Mouse (Mus musculus): ENCODE measurements around the gene Ly6g6f. TPM values are rescaled to one million over a fixed set of nuclear protein-coding genes. Genes with fewer than 3 reads are reported as not detected.
A peak's percentile ranks its signal among the peaks of the same experiment; 100 is the strongest.

The Ly6g6f gene
- total and polyA plus RNA-seq, 3 experiments: 0.88 to 3.0 TPM; not detected in 1

DNA sequence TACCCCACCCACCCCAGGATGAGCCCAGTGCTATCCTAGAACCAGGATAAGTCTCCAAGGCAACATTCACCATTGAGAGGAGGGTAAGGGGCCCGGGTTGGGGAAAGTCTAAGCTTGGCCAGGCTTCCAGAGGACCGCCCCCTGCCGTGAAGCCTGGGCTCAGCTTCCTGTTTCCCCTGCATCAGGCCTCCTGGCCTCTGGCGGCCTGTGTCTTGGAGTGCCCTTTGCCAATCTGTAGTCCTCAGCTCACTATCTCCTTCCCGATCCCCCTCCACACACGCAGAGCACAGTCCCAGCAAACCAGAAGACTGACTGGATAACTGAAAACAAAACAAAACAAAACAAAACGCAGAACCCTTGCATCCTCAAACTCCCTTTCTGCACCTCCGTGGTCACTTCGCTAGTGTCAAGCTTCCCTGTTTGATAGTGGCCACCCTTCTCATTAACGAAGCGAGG, 35.8 kb downstream of the Ly6g6f start, which contains the start of gene Clic1:
Clic1 (plus strand) TSS at position 406 of the 456 bp plus-strand sequence.
- peaks cover 40% of the 10 kb centered on the region for H3K79me2 ChIP-seq (ENCODE audit: control insufficient read depth, insufficient read depth, low read length, poor library complexity)
- peak within 1 kb of the TSS; percentile 98 for H3K27ac ChIP-seq (ENCODE audit: control insufficient read depth, low read depth, low read length)
- H3K4me3 ChIP-seq (ENCODE audit: control insufficient read depth in 1 of 2, insufficient read depth in 1 of 2, low read depth in 2 of 2, low read length in 2 of 2): peak within 1 kb of the TSS; percentile 76 to 87
- H3K4me1 ChIP-seq (ENCODE audit: control insufficient read depth in 1 of 2, insufficient read depth in 2 of 2, low read length in 2 of 2): peaks cover 4 to 39% of the 10 kb centered on the region in 2 experiments
- no peaks in the 10 kb centered on the region for H3K27me3 ChIP-seq (ENCODE audit: control insufficient read depth in 1 of 2, insufficient read depth in 2 of 2, low read length in 2 of 2)
- H3K9ac ChIP-seq (ENCODE audit: control insufficient read depth, low read depth, low read length, poor library complexity, severe bottlenecking): peak within 1 kb of the TSS; percentile 90
- no peak for TF ChIP-seq RCOR1 (IDR thresholded peaks at IDR 0.05; ENCODE audit: low read depth, low read length)
- peak; percentile 25; the same call in 1 of the 2 replicates for TF ChIP-seq ZMIZ1 (IDR thresholded peaks at IDR 0.05; ENCODE audit: low read depth, low read length)
- peak; percentile 44; the same call in 1 of the 2 replicates for TF ChIP-seq GATA1 (IDR thresholded peaks at IDR 0.05; ENCODE audit: low read depth, low read length)
- peak; percentile 56; the same call in 1 of the 2 replicates for TF ChIP-seq ELF1 (IDR thresholded peaks at IDR 0.05; ENCODE audit: low read depth, low read length)
- TF ChIP-seq UBTF (IDR thresholded peaks at IDR 0.05; ENCODE audit: borderline replicate concordance, insufficient read depth, low read depth, low read length): no peak
- peak in 1 of 2 experiments; percentile 48; a peak in 2 of 4 replicates for TF ChIP-seq EP300 (IDR thresholded peaks at IDR 0.05; ENCODE audit: low read depth in 1 of 2, low read length in 2 of 2)
- TF ChIP-seq CTCF (IDR thresholded peaks at IDR 0.05 in 2 of 3, conservative IDR thresholded peaks at IDR 0.05 in 1 of 3; ENCODE audit: control insufficient read depth in 1 of 3, insufficient read depth in 1 of 3, low read depth in 2 of 3, low read length in 3 of 3, poor library complexity in 1 of 3, severe bottlenecking in 1 of 3): 0 out of 6 replicates have a peak, but pooled peaks of 1 of the 3 experiments have one; percentile 8
- peak; percentile 51; the same call in 1 of the 2 replicates for TF ChIP-seq HCFC1 (IDR thresholded peaks at IDR 0.05; ENCODE audit: low read depth, low read length)
- TF ChIP-seq TBP (IDR thresholded peaks at IDR 0.05; ENCODE audit: low read depth, low read length): peak; percentile 74
- TF ChIP-seq ETS1 (IDR thresholded peaks at IDR 0.05; ENCODE audit: low read depth, low read length): peak; percentile 46
- H3K9me3 ChIP-seq (replicated peaks; ENCODE audit: insufficient read depth, low read length): no peaks in the 10 kb centered on the region
- DNase-seq (ENCODE audit: low read depth, low spot score): peak; percentile 90
- peaks cover 4 to 33% of the 10 kb centered on the region in 2 experiments for H3K36me3 ChIP-seq (ENCODE audit: control insufficient read depth in 1 of 2, insufficient read depth in 2 of 2, low read length in 2 of 2)

DNA sequence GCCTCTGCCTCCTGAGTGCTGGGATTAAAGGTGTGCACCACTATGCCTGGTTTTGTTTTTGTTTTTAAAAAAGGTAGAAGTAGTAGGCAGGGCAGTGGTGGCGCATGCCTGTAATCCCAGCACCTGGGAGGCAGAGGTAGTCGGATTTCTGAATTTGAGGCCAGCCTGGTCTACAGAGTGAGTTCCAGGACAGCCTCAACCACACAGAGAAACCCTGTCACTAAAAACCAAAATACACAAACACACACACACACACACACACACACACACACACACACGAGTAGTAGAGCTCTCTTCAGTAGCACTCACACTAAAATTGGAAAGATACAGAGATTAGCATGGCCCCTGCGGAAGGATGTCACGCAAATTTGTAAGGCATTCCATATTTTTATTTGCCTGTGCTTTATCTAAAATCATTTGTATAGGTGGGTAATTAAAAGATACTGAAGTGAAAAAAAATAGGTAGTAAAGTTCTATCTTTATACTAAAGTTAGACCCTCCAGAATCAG, 36.4 kb downstream of the Ly6g6f start:
- Histone ChIP-seq H3K4me1 (ENCODE audit: control insufficient read depth in 1 of 2, insufficient read depth in 2 of 2, low read length in 2 of 2) (peaks cover 7 to 45% of the 10 kb centered on the region in 2 experiments), H3K4me3 (ENCODE audit: control insufficient read depth in 1 of 2, insufficient read depth in 1 of 2, low read depth in 2 of 2, low read length in 2 of 2) (peak overlapping the region; percentile 30 to 50; a peak in 3 of 4 replicates), H3K27ac (ENCODE audit: control insufficient read depth, low read depth, low read length) (peak overlapping the region; percentile 98), H3K79me2 (ENCODE audit: control insufficient read depth, insufficient read depth, low read length, poor library complexity) (peaks cover 35% of the 10 kb centered on the region), H3K9me3 (replicated peaks; ENCODE audit: insufficient read depth, low read length) (no peaks in the 10 kb centered on the region), H3K9ac (ENCODE audit: control insufficient read depth, low read depth, low read length, poor library complexity, severe bottlenecking) (peak overlapping the region; percentile 63), H3K36me3 (ENCODE audit: control insufficient read depth in 1 of 2, insufficient read depth in 2 of 2, low read length in 2 of 2) (peaks cover 3 to 39% of the 10 kb centered on the region in 2 experiments), H3K27me3 (ENCODE audit: control insufficient read depth in 1 of 2, insufficient read depth in 2 of 2, low read length in 2 of 2) (no peaks in the 10 kb centered on the region)
- TF ChIP-seq EP300 (IDR thresholded peaks at IDR 0.05; ENCODE audit: low read depth in 1 of 2, low read length in 2 of 2) (peak in 1 of 2 experiments; percentile 10; a peak in 1 of 4 replicates), E2F4 (IDR thresholded peaks at IDR 0.05; ENCODE audit: borderline replicate concordance, low read depth, low read length) (no peak), ELF1 (IDR thresholded peaks at IDR 0.05; ENCODE audit: low read depth, low read length) (no peak), GATA1 (IDR thresholded peaks at IDR 0.05; ENCODE audit: low read depth, low read length) (peak; percentile 18; the same call in 1 of the 2 replicates), CHD1 (IDR thresholded peaks at IDR 0.05; ENCODE audit: low read depth, low read length) (no peak), HCFC1 (IDR thresholded peaks at IDR 0.05; ENCODE audit: low read depth, low read length) (0 out of 2 replicates have a peak, but pooled peaks have one; percentile 5), MAZ (IDR thresholded peaks at IDR 0.05; ENCODE audit: low read depth, low read length) (no peak), ZNF384 (IDR thresholded peaks at IDR 0.05; ENCODE audit: low read depth, low read length) (peak; percentile 40; the same call in 1 of the 2 replicates), NRF1 (IDR thresholded peaks at IDR 0.05; ENCODE audit: insufficient read depth, low read depth, low read length, poor library complexity, severe bottlenecking) (no peak), SMC3 (IDR thresholded peaks at IDR 0.05; ENCODE audit: low read depth, low read length) (no peak), TCF12 (IDR thresholded peaks at IDR 0.05; ENCODE audit: low read depth, low read length) (no peak), ETS1 (IDR thresholded peaks at IDR 0.05; ENCODE audit: low read depth, low read length) (0 out of 2 replicates have a peak, but pooled peaks have one; percentile 30), GABPA (IDR thresholded peaks at IDR 0.05; ENCODE audit: low read depth, low read length) (no peak), MXI1 (IDR thresholded peaks at IDR 0.05; ENCODE audit: low read depth, low read length) (peak; percentile 44), NELFE (IDR thresholded peaks at IDR 0.05; ENCODE audit: low read depth, low read length) (peak; percentile 5)
- DNase-seq (ENCODE audit: low read depth, low spot score): peak; percentile 60
